Mouse (Mus musculus): ENCODE measurements around the gene Hic2.
"Not testable (repeated sequence)": the region's sequence is repeated elsewhere in the genome, so short reads cannot be mapped to it uniquely, and the experiment has no call there.

The Hic2 gene

DNA sequence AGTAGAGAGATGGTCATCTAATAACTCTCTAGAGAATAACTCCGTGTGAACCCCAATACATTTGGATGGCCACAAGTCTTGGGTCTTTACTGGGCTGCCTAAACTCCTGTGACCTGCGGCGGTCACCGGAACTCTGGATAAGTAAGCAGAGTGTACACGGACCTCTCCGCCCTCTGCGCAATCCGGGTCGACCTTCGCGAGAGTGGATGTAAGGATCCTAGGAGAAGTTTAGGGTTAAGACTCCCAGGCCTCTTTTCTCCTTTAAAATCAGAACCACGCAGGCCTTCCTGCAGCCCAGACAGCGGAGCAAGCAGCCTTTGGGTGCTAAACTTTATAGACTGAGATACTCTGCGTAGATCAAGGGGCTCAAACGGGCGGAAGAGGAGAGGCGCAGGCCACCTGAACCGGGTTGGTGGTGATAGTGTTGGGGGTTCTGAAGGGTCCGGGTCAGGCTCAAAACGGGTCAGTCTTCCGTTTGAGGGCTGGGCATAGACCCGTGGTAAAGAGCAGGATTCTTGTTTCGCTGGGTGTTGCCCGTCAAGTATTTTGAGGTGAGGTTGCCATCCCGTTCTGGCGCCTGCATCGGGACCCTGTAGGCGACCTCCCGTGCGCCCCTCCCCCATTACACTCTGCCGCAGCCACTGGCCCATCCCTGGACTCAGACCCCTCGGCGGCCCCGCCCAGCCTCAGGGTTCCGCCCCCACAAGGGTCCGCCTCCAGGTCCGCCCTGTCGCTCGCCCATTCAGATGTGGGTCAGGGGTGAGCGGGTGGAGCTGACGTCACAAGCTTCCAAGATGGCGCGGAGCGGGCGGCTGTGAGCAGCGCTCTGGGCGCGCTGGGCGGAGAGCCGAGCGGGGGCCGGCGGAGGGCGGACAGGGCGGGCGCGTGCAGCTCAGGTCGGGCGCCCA, at the start of gene Hic2:
Gene Hic2, plus strand, starts transcription at position 779 of the 908 bp plus-strand sequence.
- peak; percentile 97 for ATAC-seq (ENCODE audit: insufficient number of reproducible peaks, low FRiP score, low TSS enrichment)

DNA sequence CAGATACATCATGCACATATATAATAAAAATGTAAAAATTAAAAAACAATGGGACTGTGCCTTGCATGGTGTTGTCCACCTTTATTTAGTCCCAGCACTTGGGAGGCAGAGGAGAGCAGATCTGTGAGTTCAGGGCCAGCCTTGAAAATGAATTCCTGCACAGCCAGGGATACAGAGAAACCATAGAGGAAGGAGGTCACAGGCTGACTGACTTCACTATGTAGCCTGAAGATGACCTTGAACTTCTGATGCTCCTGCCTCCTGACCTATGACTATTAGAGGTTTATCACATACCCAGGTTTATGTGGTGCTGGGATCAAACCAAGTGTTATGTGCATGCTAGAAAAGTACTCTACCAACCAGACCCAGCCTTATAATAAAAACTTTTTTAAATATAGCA, 47.9 kb upstream of the Hic2 start:
- ATAC-seq (ENCODE audit: insufficient number of reproducible peaks, low FRiP score, low TSS enrichment): no peak

- ATAC-seq (ENCODE audit: insufficient number of reproducible peaks, low FRiP score, low TSS enrichment): no peak
These were observed 39.5 kb upstream of the Hic2 start for GRCm38 (mm10) chr16:17193823-17194222.

DNA sequence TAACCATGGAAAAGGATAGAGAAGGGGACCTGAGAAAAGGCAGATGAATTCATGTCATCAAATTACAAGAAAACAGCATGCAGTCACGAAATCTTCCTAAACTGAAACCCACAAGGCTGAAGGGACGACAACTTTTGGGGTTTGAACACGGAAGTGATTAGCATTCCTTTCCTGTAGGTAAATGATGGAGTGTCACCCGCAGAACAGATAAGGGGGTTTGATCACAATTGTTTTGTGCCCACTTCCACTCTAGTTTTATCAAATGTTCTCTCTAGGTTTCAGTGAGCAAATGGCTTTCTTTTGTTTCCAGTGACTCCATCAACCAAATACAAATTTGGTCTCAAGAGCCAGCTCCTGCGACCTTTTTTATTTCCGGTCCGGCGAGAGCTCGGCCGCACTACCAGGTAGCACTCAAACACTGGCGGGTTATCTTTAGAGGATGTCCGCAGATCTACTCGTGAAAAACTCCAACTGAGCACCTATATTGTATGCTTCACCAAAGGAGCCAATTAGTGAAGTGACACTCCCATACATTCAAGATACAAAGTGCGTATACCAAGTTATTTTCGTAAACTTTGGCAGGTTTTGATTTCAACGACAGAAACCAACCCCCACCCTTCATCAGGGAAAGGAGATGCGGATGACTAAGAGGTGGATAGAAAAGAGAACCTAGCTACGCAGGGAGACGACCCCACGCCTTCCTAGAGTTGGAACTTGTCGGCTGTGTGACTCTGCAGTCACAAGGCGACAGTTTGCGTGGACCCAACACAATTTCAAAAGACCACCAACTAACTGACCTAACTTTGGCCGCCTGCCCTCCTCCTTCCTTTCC, 33.0 kb upstream of the Hic2 start:
- ATAC-seq (ENCODE audit: insufficient number of reproducible peaks, low FRiP score, low TSS enrichment): 0 out of 2 replicates have a peak, but pooled peaks have one; percentile 7

DNA sequence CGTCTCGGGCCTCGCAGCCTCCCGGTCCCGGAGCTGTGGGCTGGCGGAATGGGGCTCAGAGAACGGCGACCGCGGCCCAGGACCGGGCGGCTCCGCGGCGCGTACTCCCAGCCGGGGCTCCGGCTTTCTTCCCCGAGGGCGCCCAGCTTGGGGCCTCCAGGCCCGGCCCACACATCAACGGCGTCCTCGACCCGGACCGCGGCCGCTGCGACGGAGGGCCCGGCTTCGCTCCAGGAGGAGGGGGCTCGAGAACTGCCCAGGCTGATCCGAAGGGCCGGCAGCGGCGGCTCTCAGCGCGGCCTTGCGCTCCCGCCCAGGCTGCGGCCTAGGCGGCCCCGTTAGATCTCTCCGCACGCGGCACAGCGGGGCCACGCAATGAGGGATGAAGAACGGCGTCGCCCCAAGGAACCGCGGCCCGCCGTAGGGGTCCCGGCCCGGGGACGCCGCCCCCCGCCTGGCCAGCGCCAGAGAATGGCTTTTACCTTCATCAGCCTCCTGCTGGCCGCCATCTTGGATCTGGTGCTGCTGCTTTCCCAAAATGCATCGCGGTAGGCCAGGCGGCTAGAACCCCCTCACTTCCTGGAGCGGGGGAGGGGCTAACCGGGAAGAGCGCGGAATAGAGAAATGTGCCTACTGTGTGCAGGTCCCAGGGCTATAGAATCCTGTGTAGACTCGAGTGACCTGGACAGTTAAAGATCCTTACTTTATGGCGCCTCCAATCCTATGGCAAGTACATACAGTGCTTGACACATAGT, 32.2 kb upstream of the Hic2 start:
- ATAC-seq (ENCODE audit: insufficient number of reproducible peaks, low FRiP score, low TSS enrichment): peak; percentile 81

- ATAC-seq (ENCODE audit: insufficient number of reproducible peaks, low FRiP score, low TSS enrichment): no peak
These were observed 31.4 kb upstream of the Hic2 start for GRCm38 (mm10) chr16:17201977-17202376.

DNA sequence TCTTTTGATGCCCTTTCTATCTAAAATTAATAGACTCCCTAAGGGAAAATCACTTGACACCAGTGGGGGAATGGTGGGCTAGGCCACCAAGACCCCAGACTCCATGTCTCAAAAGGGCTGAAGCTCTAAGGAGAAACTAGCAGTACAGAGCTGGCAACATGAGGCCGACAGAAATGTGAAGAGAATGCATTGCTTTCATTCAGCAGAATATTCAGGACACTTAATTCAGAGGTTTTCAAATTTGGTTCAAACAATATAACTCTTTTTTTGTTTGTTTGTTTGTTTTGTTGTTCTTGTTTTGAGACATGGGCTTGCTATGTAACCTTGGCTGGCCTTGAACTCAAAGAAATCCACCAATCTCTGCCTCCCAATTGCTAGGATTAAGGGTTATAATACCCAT, 30.8 kb upstream of the Hic2 start, which contains the start of gene Ube2l3:
Gene Ube2l3, minus strand, starts transcription at position 101 of the 400 bp plus-strand sequence.
- ATAC-seq (ENCODE audit: insufficient number of reproducible peaks, low FRiP score, low TSS enrichment): no peak

GRCm38 (mm10) chr16:17204990-17205389, 28.4 kb upstream of the Hic2 start:
- ATAC-seq (ENCODE audit: insufficient number of reproducible peaks, low FRiP score, low TSS enrichment): no peak

- ATAC-seq (ENCODE audit: insufficient number of reproducible peaks, low FRiP score, low TSS enrichment): peak; percentile 55; the same call in 1 of the 2 replicates
These were observed 24.7 kb upstream of the Hic2 start, which contains the start of gene Rimbp3 for GRCm38 (mm10) chr16:17208389-17209361. TSS of gene Rimbp3 (plus strand) at chr16:17208603.

GRCm38 (mm10) chr16:17209404-17209960, 23.9 kb upstream of the Hic2 start:
- peak; percentile 11; the same call in 1 of the 2 replicates for ATAC-seq (ENCODE audit: insufficient number of reproducible peaks, low FRiP score, low TSS enrichment)

DNA sequence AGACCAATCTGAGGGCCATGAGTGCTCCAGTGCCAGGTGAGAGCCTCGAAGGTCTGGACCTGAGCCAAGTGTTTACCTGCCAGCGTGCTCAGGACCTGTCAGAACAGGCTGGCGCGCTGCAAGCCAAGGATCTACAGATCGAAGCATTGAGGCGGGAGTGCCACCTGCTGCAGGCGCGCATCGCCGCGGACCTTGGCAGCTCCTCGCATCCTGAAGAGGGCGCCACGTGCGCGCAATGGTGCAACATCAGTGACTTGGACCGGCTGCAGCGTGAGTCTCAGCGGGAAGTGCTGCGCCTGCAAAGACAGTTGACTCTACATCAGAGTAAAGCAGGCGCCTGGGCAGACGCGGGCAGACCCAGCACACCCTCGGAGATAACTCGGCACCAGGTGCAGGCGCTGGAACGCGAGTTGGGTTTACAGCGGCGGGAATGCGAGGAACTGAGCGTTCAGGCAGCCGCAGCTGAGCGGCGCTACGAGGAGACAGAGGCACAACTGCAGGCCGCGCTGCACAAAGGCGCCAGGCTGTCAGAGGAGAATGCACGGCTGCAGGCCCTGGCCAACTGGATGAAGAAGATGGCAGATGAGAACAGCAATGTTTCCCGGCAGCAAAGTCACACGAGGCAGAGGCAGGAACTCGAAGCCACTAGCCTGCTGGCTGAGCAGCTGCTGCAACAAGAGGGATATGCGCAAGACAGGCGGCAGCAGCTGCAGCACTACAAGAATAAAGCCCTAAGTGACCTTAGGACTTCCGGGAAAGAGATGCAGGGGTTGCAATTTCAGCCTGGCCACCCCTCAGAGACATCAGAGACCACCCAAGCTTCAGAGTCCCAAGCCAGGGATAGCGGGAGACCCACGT, 23.2 kb upstream of the Hic2 start:
- peak; percentile 62; the same call in 1 of the 2 replicates for ATAC-seq (ENCODE audit: insufficient number of reproducible peaks, low FRiP score, low TSS enrichment)

DNA sequence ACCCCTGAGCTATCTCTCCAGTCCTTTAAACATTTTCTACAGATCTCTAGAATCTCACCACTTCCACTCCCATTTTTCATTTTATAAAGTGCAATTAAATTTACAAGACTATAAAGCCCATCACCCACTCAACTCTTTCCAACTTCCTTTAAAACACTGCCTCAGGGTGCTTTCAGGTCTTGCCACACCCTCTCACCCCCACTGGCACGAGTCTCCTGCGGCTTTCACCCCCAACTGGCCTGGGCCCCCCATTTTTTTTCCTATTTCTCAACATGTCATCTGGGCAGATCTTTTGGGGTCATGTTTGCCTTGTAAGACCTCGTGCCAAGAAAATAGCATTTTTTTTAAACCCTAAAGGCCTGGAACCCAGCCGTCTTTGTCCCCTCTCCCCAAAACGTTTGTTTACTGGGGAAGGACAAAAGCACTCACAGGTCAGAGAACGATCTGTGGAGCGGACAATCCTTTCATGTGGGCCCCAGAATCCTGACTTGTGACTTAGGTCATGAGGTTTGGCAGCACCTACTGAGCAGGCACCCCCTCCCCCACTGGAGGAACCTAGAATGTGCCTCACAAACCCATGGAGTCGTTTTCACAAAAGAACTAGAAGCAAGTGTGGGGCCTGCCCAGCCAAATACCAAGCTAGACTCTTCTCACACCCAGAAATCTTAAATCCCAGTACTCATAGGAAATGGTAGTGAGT, 16.3 kb upstream of the Hic2 start:
- ATAC-seq (ENCODE audit: insufficient number of reproducible peaks, low FRiP score, low TSS enrichment): no peak

- no peak for ATAC-seq (ENCODE audit: insufficient number of reproducible peaks, low FRiP score, low TSS enrichment)
These were observed 13.1 kb upstream of the Hic2 start for GRCm38 (mm10) chr16:17220127-17220733.

DNA sequence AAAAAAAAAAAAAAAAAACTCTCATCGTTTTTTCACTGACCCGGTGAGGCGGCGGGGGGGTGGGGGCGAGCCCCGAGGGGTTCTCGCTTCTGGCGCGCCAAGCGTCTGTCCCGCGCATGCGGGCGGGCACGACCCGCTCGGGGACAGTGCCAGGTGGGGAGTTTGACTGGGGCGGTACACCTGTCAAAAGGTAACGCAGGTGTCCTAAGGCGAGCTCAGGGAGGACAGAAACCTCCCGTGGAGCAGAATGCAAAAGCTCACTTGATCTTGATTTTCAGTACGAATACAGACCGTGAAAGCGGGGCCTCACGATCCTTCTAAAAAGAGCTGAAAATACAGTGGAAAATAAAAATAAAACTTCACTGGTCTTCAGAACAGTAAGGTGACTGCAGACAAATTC, 11.2 kb upstream of the Hic2 start:
- ATAC-seq (ENCODE audit: insufficient number of reproducible peaks, low FRiP score, low TSS enrichment): peak; percentile 97

DNA sequence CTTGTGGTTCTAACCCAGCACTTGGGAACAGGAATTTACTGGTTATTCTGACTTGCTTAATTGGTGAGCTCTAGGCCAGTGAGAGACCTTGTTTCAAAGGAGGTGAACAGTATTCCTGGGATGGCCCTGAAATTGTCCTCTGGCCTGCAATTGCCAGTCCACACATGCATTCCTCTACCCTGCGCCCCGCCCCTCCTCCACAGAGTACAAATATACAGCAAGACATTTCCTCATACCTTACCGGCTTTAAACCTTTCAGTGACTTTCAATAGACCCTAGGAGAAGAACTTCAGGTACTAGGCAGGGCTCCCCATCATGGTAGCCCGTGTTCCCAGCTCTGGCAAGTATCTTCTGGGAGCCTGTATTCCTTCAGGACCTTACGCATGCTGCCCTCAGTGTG, 7.8 kb upstream of the Hic2 start:
- ATAC-seq (ENCODE audit: insufficient number of reproducible peaks, low FRiP score, low TSS enrichment): no peak

GRCm38 (mm10) chr16:17226496-17226895, 6.9 kb upstream of the Hic2 start:
- ATAC-seq (ENCODE audit: insufficient number of reproducible peaks, low FRiP score, low TSS enrichment): no peak

GRCm38 (mm10) chr16:17231523-17231922, 1.8 kb upstream of the Hic2 start:
- ATAC-seq (ENCODE audit: insufficient number of reproducible peaks, low FRiP score, low TSS enrichment): not testable (repeated sequence)
